Mouse (Mus musculus) CH12.LX (cell line): Measurements from ENCODE around the gene Slc9a8.

Source experiments
- BHLHE40 ChIP-seq: IDR thresholded peaks from 2 replicates; pipeline ENCODE4 v1.6.1; 2011; ENCODE audit warnings: mild to moderate bottlenecking, low read depth, low read length, improper control_type of control experiment
- CTCF ChIP-seq, 2 experiments: IDR thresholded peaks in 1 of 2; conservative IDR thresholded peaks in 1 of 2; 2 replicates each; pipeline ENCODE4 v1.5.1; 2011 to 2012; ENCODE audit warnings: low read depth in 2 of 2, low read length in 2 of 2, improper control_type of control experiment in 1 of 2, inconsistent platforms in 1 of 2, mild to moderate bottlenecking in 1 of 2, moderate library complexity in 1 of 2
- EP300 ChIP-seq: IDR thresholded peaks from 2 replicates; pipeline ENCODE4 v1.6.1; 2011; ENCODE audit warnings: low read length, improper control_type of control experiment
- ETS1 ChIP-seq: conservative IDR thresholded peaks from 2 replicates; pipeline ENCODE4 v1.6.1; 2012; ENCODE audit warnings: low read depth, mild to moderate bottlenecking, inconsistent platforms, low read length, improper control_type of control experiment, moderate library complexity
- MYC ChIP-seq: IDR thresholded peaks from 2 replicates; pipeline ENCODE4 v1.6.1; 2011; ENCODE audit warnings: low read depth, mild to moderate bottlenecking, improper control_type of control experiment, low read length
- NELFE ChIP-seq: IDR thresholded peaks from 2 replicates; pipeline ENCODE4 v1.6.1; 2011; ENCODE audit warnings: low read depth, low read length, improper control_type of control experiment
- POLR2AphosphoS2 ChIP-seq: IDR thresholded peaks from 2 replicates; pipeline ENCODE4 v1.6.1; 2011; ENCODE audit warnings: low read depth, low read length, improper control_type of control experiment
- SMC3 ChIP-seq: IDR thresholded peaks from 2 replicates; pipeline ENCODE4 v1.6.1; 2011; ENCODE audit warnings: low read depth, low read length, improper control_type of control experiment
- TBP ChIP-seq: conservative IDR thresholded peaks from 2 replicates; pipeline ENCODE4 v1.6.1; 2011; ENCODE audit warnings: low read depth, low read length, improper control_type of control experiment
- USF1 ChIP-seq: IDR thresholded peaks from 2 replicates; pipeline ENCODE4 v1.6.1; 2014; ENCODE audit warnings: low read depth, mild to moderate bottlenecking, inconsistent platforms, low read length, improper control_type of control experiment
- ZMIZ1 ChIP-seq: IDR thresholded peaks from 2 replicates; pipeline ENCODE4 v1.6.1; 2012; ENCODE audit warnings: low read depth, mild to moderate bottlenecking, inconsistent platforms, low read length, improper control_type of control experiment

GRCm38 (mm10) chr2:167462954-167463353 is 41.4 kb downstream of the Slc9a8 start:
- peak; percentile 58 to 82; a peak in 3 of 4 replicates for TF ChIP-seq CTCF (conservative IDR thresholded peaks at IDR 0.05 in 1 of 2, IDR thresholded peaks at IDR 0.05 in 1 of 2; ENCODE audit: low read depth in 2 of 2, low read length in 2 of 2)
- no peak for TF ChIP-seq ETS1
- no peak for TF ChIP-seq EP300
- TF ChIP-seq USF1 = no peak
- peak; percentile 80 for TF ChIP-seq SMC3
- no peak for TF ChIP-seq ZMIZ1
- TF ChIP-seq TBP = no peak
- TF ChIP-seq MYC = no peak
- TF ChIP-seq POLR2AphosphoS2 = peak; percentile 36; the same call in 1 of the 2 replicates
- no peak for TF ChIP-seq BHLHE40
- TF ChIP-seq NELFE = 0 out of 2 replicates have a peak, but pooled peaks have one; percentile 28
